In genomic region chr5:117198390-117198789, GRCm38 (mm10) we compare ENCODE assay signal across 27 mouse cellular contexts.
DNase-seq lines count a peak whose midpoint lies in the region; ATAC-seq and TF ChIP-seq lines count a peak whose summit lies in the region.
"Had no signal": no experiment of that assay in that cellular context is flagged by ENCODE, and none has a peak within 500 bp of the region (broad histone marks: within the 10 kb centered on the region; RNA-seq: fewer than 3 reads in every experiment).

No protein-coding gene starts in this region.

- ATAC-seq in intestine, postnatal 0 days: no peak
- ATAC-seq in intestine, embryonic 15.5 days: no peak
- ATAC-seq in lung, embryonic 14.5 days (ENCODE audit: insufficient read depth): no peak

- no peak overlapping the region for H3K4me3 ChIP-seq in intestine, postnatal 0 days (ENCODE audit: low read depth, low read length)
- no peak overlapping the region for H3K4me3 ChIP-seq in intestine, embryonic 15.5 days (replicated peaks)
- H3K4me3 ChIP-seq in lung, embryonic 14.5 days (ENCODE audit: low read depth, low read length): no peak overlapping the region
- no peak overlapping the region for H3K4me3 ChIP-seq in lung, adult 2 months (replicated peaks; ENCODE audit: extremely low read depth, low read depth, low read length)
- H3K4me3 ChIP-seq: forebrain, embryonic 10.5 days; heart, embryonic 15.5 days; kidney, embryonic 15.5 days; limb, embryonic 13.5 days; neural tube, embryonic 13.5 days had no signal

- 80% methylated on average over 3 of the region's 3 CpGs for WGBS in intestine, postnatal 0 days
- 82% methylated on average over 3 of the region's 3 CpGs for WGBS in intestine, embryonic 15.5 days
- WGBS in lung, embryonic 14.5 days: 74% methylated on average over 3 of the region's 3 CpGs
- WGBS in lung, adult 2 months: 75% methylated on average over 3 of the region's 3 CpGs

- TF ChIP-seq POLR2A in lung, adult 2 months (IDR thresholded peaks at IDR 0.05; ENCODE audit: borderline replicate concordance, extremely low read depth, low read depth, low read length): no peak

- TF ChIP-seq CTCF in intestine, postnatal 0 days (IDR thresholded peaks at IDR 0.05; ENCODE audit: low read depth): peak; percentile 30
- 0 out of 2 replicates have a peak, but pooled peaks have one; percentile 16 for TF ChIP-seq CTCF in lung, embryonic 14.5 days (IDR thresholded peaks at IDR 0.05; ENCODE audit: low read depth)
- TF ChIP-seq CTCF in lung, adult 2 months (IDR thresholded peaks at IDR 0.05; ENCODE audit: insufficient read depth, low read length): no peak

- H3K9me3 ChIP-seq in intestine, postnatal 0 days (ENCODE audit: control insufficient read depth): no peaks in the 10 kb centered on the region
- no peaks in the 10 kb centered on the region for H3K9me3 ChIP-seq in intestine, embryonic 15.5 days
- no peaks in the 10 kb centered on the region; the same call in 1 of the 2 replicates for H3K9me3 ChIP-seq in lung, embryonic 14.5 days (ENCODE audit: low read depth, low read length)
- H3K9me3 ChIP-seq: heart, embryonic 15.5 days; kidney, embryonic 15.5 days; neural tube, embryonic 13.5 days had no signal

- H3K9ac ChIP-seq in intestine, postnatal 0 days (ENCODE audit: low read depth, low read length): no peak overlapping the region
- no peak overlapping the region for H3K9ac ChIP-seq in intestine, embryonic 15.5 days
- no peak overlapping the region for H3K9ac ChIP-seq in lung, embryonic 14.5 days
- H3K9ac ChIP-seq: heart, embryonic 15.5 days; hindbrain, embryonic 14.5 days; kidney, embryonic 15.5 days; limb, embryonic 13.5 days; neural tube, embryonic 13.5 days had no signal

- H3K27ac ChIP-seq in intestine, postnatal 0 days (ENCODE audit: low read depth, low read length): no peak overlapping the region
- H3K27ac ChIP-seq in intestine, embryonic 15.5 days: no peak overlapping the region
- no peak overlapping the region for H3K27ac ChIP-seq in lung, embryonic 14.5 days (ENCODE audit: low read depth)
- H3K27ac ChIP-seq: forebrain, embryonic 10.5 days; heart, embryonic 15.5 days; hindbrain, embryonic 14.5 days; kidney, embryonic 15.5 days; limb, embryonic 13.5 days; neural tube, embryonic 13.5 days had no signal

- H3K4me2 ChIP-seq in intestine, postnatal 0 days (replicated peaks; ENCODE audit: low read depth): no peak overlapping the region
- H3K4me2 ChIP-seq in intestine, embryonic 15.5 days (replicated peaks): no peak overlapping the region
- H3K4me2 ChIP-seq in lung, embryonic 14.5 days: no peak overlapping the region
- H3K4me2 ChIP-seq: heart, embryonic 15.5 days; hindbrain, embryonic 14.5 days; kidney, embryonic 15.5 days; limb, embryonic 13.5 days; neural tube, embryonic 13.5 days had no signal

- DNase-seq in lung, embryonic 14.5 days: no peak
- DNase-seq in lung, adult 2 months: no peak
- DNase-seq in ZHBTc4 (ENCODE audit: low read depth, low spot score): peak; percentile 52
- peak; percentile 33 for DNase-seq in splenic B cell, adult 2 months (ENCODE audit: low read depth, low spot score)
- DNase-seq in adrenal gland, adult 2 months: no peak
- DNase-seq in urinary bladder, adult 2 months (ENCODE audit: low spot score): no peak
- DNase-seq: cerebellum, adult 11-12 months; cerebellum, postnatal 10 days; gastrocnemius, postnatal 25 days; heart, postnatal 36 days; kidney, postnatal 36 days; layer of hippocampus, adult 9-11 months; lung, adult 18-20 months; lung, postnatal 4 days; midbrain, embryonic 14.5 days; right cerebral cortex, adult 18-20 months; right cerebral cortex, postnatal 4 days; thymus, postnatal 14 days had no signal

- no peaks in the 10 kb centered on the region for H3K4me1 ChIP-seq in intestine, postnatal 0 days (replicated peaks; ENCODE audit: control insufficient read depth, insufficient read depth, low read length)
- H3K4me1 ChIP-seq in intestine, embryonic 15.5 days (replicated peaks): no peaks in the 10 kb centered on the region
- H3K4me1 ChIP-seq in lung, embryonic 14.5 days (ENCODE audit: insufficient read depth): no peaks in the 10 kb centered on the region
- no peaks in the 10 kb centered on the region for H3K4me1 ChIP-seq in lung, adult 2 months (ENCODE audit: control insufficient read depth, insufficient read depth, low read length)
- H3K4me1 ChIP-seq: forebrain, embryonic 10.5 days; kidney, embryonic 15.5 days; limb, embryonic 13.5 days; neural tube, embryonic 13.5 days had no signal

- no peaks in the 10 kb centered on the region for H3K27me3 ChIP-seq in intestine, postnatal 0 days (replicated peaks; ENCODE audit: control insufficient read depth, insufficient read depth, low read length)
- no peaks in the 10 kb centered on the region for H3K27me3 ChIP-seq in intestine, embryonic 15.5 days (replicated peaks)
- no peaks in the 10 kb centered on the region for H3K27me3 ChIP-seq in lung, embryonic 14.5 days (ENCODE audit: insufficient read depth, low read length)
- no peaks in the 10 kb centered on the region for H3K27me3 ChIP-seq in splenic B cell, adult 2 months (ENCODE audit: control insufficient read depth, insufficient read depth, low read length, poor library complexity, severe bottlenecking)
- H3K27me3 ChIP-seq: CH12.LX; heart, embryonic 15.5 days; kidney, embryonic 15.5 days; limb, embryonic 13.5 days; neural tube, embryonic 13.5 days had no signal

- H3K36me3 ChIP-seq in intestine, postnatal 0 days (ENCODE audit: control insufficient read depth, insufficient read depth): peaks cover 83% of the 10 kb centered on the region
- H3K36me3 ChIP-seq in intestine, embryonic 15.5 days: peaks cover 20% of the 10 kb centered on the region
- peaks cover 10% of the 10 kb centered on the region; the same call in 1 of the 2 replicates for H3K36me3 ChIP-seq in lung, embryonic 14.5 days (ENCODE audit: insufficient read depth)
- H3K36me3 ChIP-seq in splenic B cell, adult 2 months (ENCODE audit: control insufficient read depth, insufficient read depth, low read length, poor library complexity, severe bottlenecking): peaks cover 15% of the 10 kb centered on the region
- H3K36me3 ChIP-seq: heart, embryonic 15.5 days had no signal

Comparison
In these comparisons a context has a peak if more than half of its experiments do, and no peak if none do; other contexts are left out.
1. DNase-seq: peak in ZHBTc4 (single experiment) and splenic B cell, adult 2 months (single experiment); none in lung, embryonic 14.5 days (single experiment), lung, adult 2 months (single experiment), adrenal gland, adult 2 months (single experiment) and urinary bladder, adult 2 months (single experiment).